Mouse (Mus musculus): ENCODE results near the gene Sv2b.
A peak's percentile ranks its signal among the peaks of the same experiment; 100 is the strongest.
"Not testable (repeated sequence)": the region's sequence is repeated elsewhere in the genome, so short reads cannot be mapped to it uniquely, and the experiment has no call there.

Gene Sv2b

GRCm38 (mm10) chr7:75308457-75309312 is at the start of gene Sv2b:
TSS of gene Sv2b (minus strand) at chr7:75309262.
- peak; percentile 1 for DNase-seq

GRCm38 (mm10) chr7:75358284-75358851 is 49.3 kb upstream of the Sv2b start:
- no peak for DNase-seq

GRCm38 (mm10) chr7:75355521-75355920 is 46.5 kb upstream of the Sv2b start:
- DNase-seq = no peak

GRCm38 (mm10) chr7:75352777-75353374 is 43.8 kb upstream of the Sv2b start:
- no peak for DNase-seq

- DNase-seq = no peak
Observed at GRCm38 (mm10) chr7:75350172-75350571, 41.1 kb upstream of the Sv2b start.

- DNase-seq = no peak
Observed at GRCm38 (mm10) chr7:75332311-75332710, 23.2 kb upstream of the Sv2b start.

- no peak for DNase-seq
Observed at GRCm38 (mm10) chr7:75329740-75330142, 20.7 kb upstream of the Sv2b start.

- no peak for DNase-seq
Observed at GRCm38 (mm10) chr7:75328721-75329362, 19.8 kb upstream of the Sv2b start.

GRCm38 (mm10) chr7:75325273-75325672 is 16.2 kb upstream of the Sv2b start:
- DNase-seq = no peak

- not testable (repeated sequence) for DNase-seq
Observed at GRCm38 (mm10) chr7:75322742-75323141, 13.7 kb upstream of the Sv2b start.

- no peak for DNase-seq
Observed at GRCm38 (mm10) chr7:75320009-75320408, 10.9 kb upstream of the Sv2b start.

- DNase-seq = no peak
Observed at GRCm38 (mm10) chr7:75318320-75318719, 9.3 kb upstream of the Sv2b start.

- DNase-seq = no peak
Observed at GRCm38 (mm10) chr7:75314873-75315272, 5.8 kb upstream of the Sv2b start.

GRCm38 (mm10) chr7:75309570-75309969 is 508 bp upstream of the Sv2b start:
- no peak for DNase-seq

- no peak for DNase-seq
Observed at GRCm38 (mm10) chr7:75308140-75308456, 964 bp downstream of the Sv2b start.

GRCm38 (mm10) chr7:75307570-75308087 is 1.4 kb downstream of the Sv2b start:
- DNase-seq = no peak

- no peak for DNase-seq
Observed at GRCm38 (mm10) chr7:75305901-75306465, 3.1 kb downstream of the Sv2b start.

- DNase-seq = no peak
Observed at GRCm38 (mm10) chr7:75302523-75303215, 6.4 kb downstream of the Sv2b start.

GRCm38 (mm10) chr7:75299245-75299644 is 9.8 kb downstream of the Sv2b start:
- no peak for DNase-seq

- DNase-seq = no peak
Observed at GRCm38 (mm10) chr7:75296688-75297119, 12.4 kb downstream of the Sv2b start.

GRCm38 (mm10) chr7:75295228-75295865 is 13.7 kb downstream of the Sv2b start:
- no peak for DNase-seq

GRCm38 (mm10) chr7:75292246-75292645 is 16.8 kb downstream of the Sv2b start:
- DNase-seq = no peak

Measured in thymus, postnatal 25 days (tissue).